Mouse (Mus musculus): ENCODE measurements around the gene Tmem212. TPM values are rescaled to one million over a fixed set of nuclear protein-coding genes. Genes with fewer than 3 reads are reported as not detected.

Gene Tmem212
- total and polyA plus RNA-seq, 2 experiments from 2014 or later = not detected

GRCm38 (mm10) chr3:27907301-27907700 lies 11.1 kb upstream of the Tmem212 start:
- Histone ChIP-seq H3K9ac (replicated peaks; ENCODE audit: low read depth, low read length) (no peak overlapping the region), H3K4me2 (ENCODE audit: low read depth, low read length) (no peak overlapping the region), H3K9me3 (replicated peaks; ENCODE audit: control insufficient read depth, low read length) (0 out of 2 replicates have a peak, but pooled peaks cover 5% of the 10 kb centered on the region), H3K4me3 (ENCODE audit: low read depth, low read length) (no peak overlapping the region), H3K4me1 (ENCODE audit: control insufficient read depth, insufficient read depth) (peaks cover 11% of the 10 kb centered on the region), H3K27ac (ENCODE audit: low read depth) (no peak overlapping the region), H3K36me3 (replicated peaks; ENCODE audit: control insufficient read depth, insufficient read depth, low read length) (no peaks in the 10 kb centered on the region), H3K27me3 (ENCODE audit: control insufficient read depth, insufficient read depth, low read length) (no peaks in the 10 kb centered on the region)
- TF ChIP-seq EP300 (IDR thresholded peaks at IDR 0.05; ENCODE audit: low read depth) (no peak), CTCF (IDR thresholded peaks at IDR 0.05; ENCODE audit: low read depth) (no peak)
- ATAC-seq (ENCODE audit: insufficient read depth, low read depth) = no peak
- no peak for DNase-seq (ENCODE audit: low spot score)
- 45% methylated on average over 2 of the region's 2 CpGs for WGBS

GRCm38 (mm10) chr3:27906647-27907209 lies 10.6 kb upstream of the Tmem212 start:
- H3K9ac ChIP-seq (replicated peaks; ENCODE audit: low read depth, low read length) = no peak overlapping the region
- 0 out of 2 replicates have a peak, but pooled peaks cover 5% of the 10 kb centered on the region for H3K9me3 ChIP-seq (replicated peaks; ENCODE audit: control insufficient read depth, low read length)
- H3K4me1 ChIP-seq (ENCODE audit: control insufficient read depth, insufficient read depth) = peaks cover 11% of the 10 kb centered on the region
- DNase-seq (ENCODE audit: low spot score) (no peak), ATAC-seq (ENCODE audit: insufficient read depth, low read depth) (no peak)
- H3K27ac ChIP-seq (ENCODE audit: low read depth) = no peak overlapping the region
- no peaks in the 10 kb centered on the region for H3K27me3 ChIP-seq (ENCODE audit: control insufficient read depth, insufficient read depth, low read length)
- no peak overlapping the region for H3K4me3 ChIP-seq (ENCODE audit: low read depth, low read length)
- 76% methylated on average over 7 of the region's 7 CpGs for WGBS
- no peaks in the 10 kb centered on the region for H3K36me3 ChIP-seq (replicated peaks; ENCODE audit: control insufficient read depth, insufficient read depth, low read length)
- TF ChIP-seq CTCF (IDR thresholded peaks at IDR 0.05; ENCODE audit: low read depth) = no peak
- no peak for TF ChIP-seq EP300 (IDR thresholded peaks at IDR 0.05; ENCODE audit: low read depth)
- H3K4me2 ChIP-seq (ENCODE audit: low read depth, low read length) = no peak overlapping the region

- Histone ChIP-seq H3K4me1 (ENCODE audit: control insufficient read depth, insufficient read depth) (peaks cover 11% of the 10 kb centered on the region), H3K4me3 (ENCODE audit: low read depth, low read length) (no peak overlapping the region), H3K9me3 (replicated peaks; ENCODE audit: control insufficient read depth, low read length) (no peaks in the 10 kb centered on the region), H3K9ac (replicated peaks; ENCODE audit: low read depth, low read length) (no peak overlapping the region), H3K36me3 (replicated peaks; ENCODE audit: control insufficient read depth, insufficient read depth, low read length) (no peaks in the 10 kb centered on the region), H3K27me3 (ENCODE audit: control insufficient read depth, insufficient read depth, low read length) (no peaks in the 10 kb centered on the region), H3K27ac (ENCODE audit: low read depth) (peak overlapping the region; percentile 69), H3K4me2 (ENCODE audit: low read depth, low read length) (no peak overlapping the region)
- peak; percentile 93 for ATAC-seq (ENCODE audit: insufficient read depth, low read depth)
- TF ChIP-seq EP300 (IDR thresholded peaks at IDR 0.05; ENCODE audit: low read depth) (no peak; the same call in 1 of the 2 replicates), CTCF (IDR thresholded peaks at IDR 0.05; ENCODE audit: low read depth) (peak; percentile 6; the same call in 1 of the 2 replicates)
- DNase-seq (ENCODE audit: low spot score) = peak; percentile 85
- WGBS = 9% methylated on average over 13 of the region's 13 CpGs
Observed at GRCm38 (mm10) chr3:27904659-27905330, 8.6 kb upstream of the Tmem212 start.

- no peaks in the 10 kb centered on the region for H3K36me3 ChIP-seq (replicated peaks; ENCODE audit: control insufficient read depth, insufficient read depth, low read length)
- H3K9me3 ChIP-seq (replicated peaks; ENCODE audit: control insufficient read depth, low read length) = no peaks in the 10 kb centered on the region
- peaks cover 16% of the 10 kb centered on the region for H3K4me1 ChIP-seq (ENCODE audit: control insufficient read depth, insufficient read depth)
- DNase-seq (ENCODE audit: low spot score) (no peak), ATAC-seq (ENCODE audit: insufficient read depth, low read depth) (no peak)
- TF ChIP-seq EP300 (IDR thresholded peaks at IDR 0.05; ENCODE audit: low read depth) = no peak
- peak; percentile 25 for TF ChIP-seq CTCF (IDR thresholded peaks at IDR 0.05; ENCODE audit: low read depth)
- no peaks in the 10 kb centered on the region for H3K27me3 ChIP-seq (ENCODE audit: control insufficient read depth, insufficient read depth, low read length)
- WGBS = 90% methylated on average over 6 of the region's 6 CpGs
- H3K4me3 ChIP-seq (ENCODE audit: low read depth, low read length) = no peak overlapping the region
- H3K4me2 ChIP-seq (ENCODE audit: low read depth, low read length) = no peak overlapping the region
- H3K27ac ChIP-seq (ENCODE audit: low read depth) = no peak overlapping the region
- H3K9ac ChIP-seq (replicated peaks; ENCODE audit: low read depth, low read length) = no peak overlapping the region
Observed at GRCm38 (mm10) chr3:27901846-27902245, 5.7 kb upstream of the Tmem212 start.

GRCm38 (mm10) chr3:27899012-27899726 lies 3.0 kb upstream of the Tmem212 start:
- Histone ChIP-seq H3K27me3 (ENCODE audit: control insufficient read depth, insufficient read depth, low read length) (no peaks in the 10 kb centered on the region), H3K9me3 (replicated peaks; ENCODE audit: control insufficient read depth, low read length) (no peaks in the 10 kb centered on the region), H3K4me2 (ENCODE audit: low read depth, low read length) (no peak overlapping the region), H3K27ac (ENCODE audit: low read depth) (peak overlapping the region; percentile 51), H3K36me3 (replicated peaks; ENCODE audit: control insufficient read depth, insufficient read depth, low read length) (no peaks in the 10 kb centered on the region), H3K4me1 (ENCODE audit: control insufficient read depth, insufficient read depth) (peaks cover 6% of the 10 kb centered on the region), H3K4me3 (ENCODE audit: low read depth, low read length) (no peak overlapping the region), H3K9ac (replicated peaks; ENCODE audit: low read depth, low read length) (no peak overlapping the region)
- peak; percentile 56 for ATAC-seq (ENCODE audit: insufficient read depth, low read depth)
- 44% methylated on average over 13 of the region's 13 CpGs for WGBS
- peak; percentile 51 for DNase-seq (ENCODE audit: low spot score)
- 0 out of 2 replicates have a peak, but pooled peaks have one; percentile 7 for TF ChIP-seq CTCF (IDR thresholded peaks at IDR 0.05; ENCODE audit: low read depth)
- TF ChIP-seq EP300 (IDR thresholded peaks at IDR 0.05; ENCODE audit: low read depth) = no peak
